Mouse (Mus musculus) MN1 (cell line): ENCODE measurements at regions not wholly inside any gene's neighbourhood (a gene's known extent, or its start where the extent isn't known, plus 50 kb on each side); places are given as distances from the start of the nearest gene placed in this dataset.

ENCODE experiments used
- DNase-seq: peaks from one replicate; pipeline ENCODE4 v3.0.0-alpha.2; 2016; ENCODE audit warnings: low spot score

DNA sequence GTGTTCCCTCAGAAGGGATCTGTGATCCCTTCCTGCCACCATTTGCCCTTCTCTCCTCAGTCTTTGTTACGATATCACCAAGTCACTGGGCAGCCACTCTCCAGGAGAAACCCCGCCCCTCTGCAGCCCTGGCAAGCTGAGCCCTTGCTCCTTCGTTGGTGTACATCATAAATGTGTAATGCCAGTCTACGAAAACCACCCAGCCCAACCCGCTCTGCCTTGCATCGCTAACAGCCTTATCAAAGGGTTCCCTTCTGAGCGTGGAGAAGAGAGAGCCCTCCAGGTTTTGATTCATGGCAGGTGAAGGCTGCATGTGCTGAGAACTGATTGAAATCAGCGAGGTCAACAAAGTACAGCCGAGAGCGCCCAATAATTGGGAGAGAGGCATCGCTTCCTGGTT is 90.5 kb upstream of the Cadm1 start:
- peak; percentile 76 for DNase-seq

DNA sequence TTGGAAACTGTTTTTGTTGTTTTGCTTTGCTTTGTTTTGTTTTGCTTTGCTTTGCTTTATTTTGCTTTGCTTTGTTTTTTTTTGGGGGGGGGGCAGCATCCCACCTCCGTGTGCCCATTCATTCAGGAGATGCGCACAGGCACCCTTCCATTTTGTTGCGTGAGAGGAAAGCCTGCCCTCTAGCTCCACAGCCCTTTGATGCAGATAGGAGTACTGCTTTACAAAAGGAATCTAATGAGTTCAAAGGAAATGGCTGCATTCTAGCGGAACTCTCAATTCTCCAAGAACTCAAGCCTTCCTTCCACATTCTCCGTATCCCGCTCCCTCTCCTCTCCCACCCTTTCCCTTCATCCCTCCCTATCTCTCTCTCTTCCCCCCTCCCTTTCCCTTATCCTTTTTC is 89.8 kb upstream of the Cadm1 start:
- DNase-seq: peak; percentile 64

DNA sequence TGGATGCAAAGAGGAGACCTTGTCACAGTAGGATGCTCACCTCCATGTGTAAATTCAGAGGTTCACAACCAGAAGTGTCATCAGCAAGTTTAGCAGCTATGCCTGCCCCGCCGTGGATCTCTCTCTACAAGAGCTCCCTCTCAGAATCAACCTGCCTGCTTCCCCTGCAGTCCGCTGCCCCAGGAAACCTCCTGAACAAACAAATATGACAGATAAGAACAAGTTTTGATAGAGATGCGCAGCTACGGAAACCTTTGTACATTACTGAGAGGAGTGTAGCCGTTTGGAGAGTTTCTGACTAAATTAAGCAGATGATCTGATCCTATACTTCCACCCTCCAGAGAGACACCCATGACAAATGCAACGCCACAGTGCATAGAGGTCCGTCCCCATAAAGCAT is 88.8 kb upstream of the Cadm1 start:
- no peak for DNase-seq

DNA sequence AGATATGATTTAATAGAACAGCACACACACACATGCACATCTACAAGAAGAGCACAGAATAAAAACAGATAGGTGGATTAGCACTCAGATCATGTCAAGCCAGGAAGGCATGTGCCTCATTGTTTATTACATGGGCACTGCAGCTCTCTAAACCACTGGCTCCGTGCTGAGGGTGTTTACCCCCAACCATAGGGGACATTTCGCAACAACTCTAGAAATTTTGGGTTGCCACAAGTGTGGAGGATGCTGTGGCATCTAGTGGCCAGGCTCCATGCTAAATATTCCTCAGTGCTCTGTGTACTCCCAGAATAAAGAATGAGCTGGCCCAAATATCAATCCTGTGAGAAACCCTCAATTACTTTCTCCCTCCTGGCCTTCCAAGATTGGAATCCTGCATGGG is 85.8 kb upstream of the Cadm1 start:
- DNase-seq: no peak

DNA sequence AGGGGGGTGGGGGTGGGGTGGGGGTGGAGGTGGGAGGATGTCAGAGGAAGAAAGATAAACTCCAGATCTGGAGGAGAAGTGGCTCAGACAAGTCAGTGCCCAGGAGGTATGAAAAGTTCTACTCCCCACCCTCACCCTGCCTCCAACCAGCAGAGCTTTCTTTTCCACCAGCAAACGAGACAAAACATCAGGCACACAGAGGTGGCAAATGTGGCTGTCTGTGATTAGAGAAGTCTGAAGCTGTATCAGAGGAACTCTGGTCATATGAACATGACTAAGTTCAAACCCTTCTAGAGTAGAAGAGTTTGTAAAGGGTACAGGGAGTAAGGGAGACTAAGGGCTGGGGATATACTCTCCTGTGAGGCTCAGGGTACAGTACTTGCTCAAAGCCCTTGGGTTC is 85.2 kb upstream of the Cadm1 start:
- DNase-seq: no peak

DNA sequence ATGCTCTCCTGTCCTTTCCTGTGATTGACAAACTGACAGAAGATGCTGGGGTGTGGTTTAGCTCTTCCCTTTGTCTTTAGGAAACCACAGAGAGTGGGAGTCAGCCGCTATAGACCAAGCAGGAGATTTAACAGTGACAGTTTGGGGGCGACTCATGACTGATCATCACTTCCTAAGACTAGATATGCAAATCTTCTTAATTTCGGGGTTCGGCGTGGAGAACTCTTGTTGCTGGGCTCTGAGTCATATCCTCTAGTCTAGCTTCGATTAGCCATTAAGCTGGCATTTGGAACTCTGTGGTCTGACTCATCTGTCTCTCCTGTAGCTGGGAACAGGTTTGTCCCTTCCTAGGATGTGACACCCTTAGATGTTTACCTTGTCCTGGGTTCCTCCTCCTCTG is 84.6 kb upstream of the Cadm1 start:
- DNase-seq: no peak

GRCm38 (mm10) chr9:47452752-47453151 is 77.2 kb upstream of the Cadm1 start:
- no peak for DNase-seq

DNA sequence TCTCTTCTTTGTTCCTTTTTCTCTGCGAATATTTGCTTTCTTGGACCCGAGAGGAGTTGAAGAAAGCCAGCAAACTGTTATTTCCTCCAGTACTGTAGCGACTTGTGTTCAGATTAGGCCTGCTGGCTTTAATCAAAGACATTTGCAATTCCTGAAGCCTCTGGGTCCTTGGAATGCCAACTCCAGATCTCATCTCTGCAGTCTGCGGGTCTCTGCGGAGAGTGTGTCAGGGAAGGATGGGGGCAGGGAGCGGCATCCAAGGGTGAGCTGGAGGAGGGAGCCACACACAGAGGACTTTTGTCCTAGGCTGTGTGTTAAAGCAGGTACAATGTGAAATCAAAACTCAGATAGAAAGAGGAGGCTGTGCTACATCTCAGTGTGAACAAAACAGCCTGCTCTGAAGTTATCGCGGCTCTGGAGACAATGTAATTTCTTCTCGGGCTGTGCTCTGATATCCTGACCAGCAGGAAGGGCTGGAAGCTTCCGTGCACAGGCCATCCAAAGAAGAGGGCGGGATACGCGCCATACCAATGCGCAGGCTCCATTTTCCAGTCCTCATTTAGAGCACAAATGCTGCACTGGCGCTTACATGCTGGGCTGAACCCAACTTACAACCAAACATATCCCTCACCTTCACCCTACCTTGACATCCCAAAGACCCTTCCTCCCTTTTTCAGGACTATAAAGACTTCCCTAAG is 71.1 kb upstream of the Cadm1 start:
- no peak for DNase-seq

- no peak for DNase-seq
Measured at GRCm38 (mm10) chr9:47459461-47460049, 70.4 kb upstream of the Cadm1 start.

DNA sequence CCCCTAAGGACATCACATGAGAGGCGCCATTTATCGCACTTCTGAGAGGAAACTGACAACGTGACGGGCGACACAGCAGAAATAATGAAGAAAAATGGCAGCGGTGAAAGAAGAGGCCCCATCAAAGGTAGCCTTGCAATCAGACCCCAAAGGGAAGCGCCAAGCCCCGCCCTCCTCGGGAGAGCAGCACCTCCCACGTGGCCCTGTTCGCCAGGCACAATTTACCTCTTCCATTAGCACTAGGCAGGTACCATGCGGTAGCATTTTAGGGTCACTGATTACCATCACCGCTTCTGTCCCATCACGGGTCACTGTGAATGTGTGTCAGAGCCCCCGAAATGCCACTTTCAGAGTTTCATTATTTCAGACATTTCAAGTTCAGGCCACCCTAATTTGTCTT is 69.7 kb upstream of the Cadm1 start:
- no peak for DNase-seq

GRCm38 (mm10) chr9:47461915-47462314 is 68.1 kb upstream of the Cadm1 start:
- no peak for DNase-seq

- no peak for DNase-seq
Measured at GRCm38 (mm10) chr9:47466767-47467166, 63.2 kb upstream of the Cadm1 start.

DNA sequence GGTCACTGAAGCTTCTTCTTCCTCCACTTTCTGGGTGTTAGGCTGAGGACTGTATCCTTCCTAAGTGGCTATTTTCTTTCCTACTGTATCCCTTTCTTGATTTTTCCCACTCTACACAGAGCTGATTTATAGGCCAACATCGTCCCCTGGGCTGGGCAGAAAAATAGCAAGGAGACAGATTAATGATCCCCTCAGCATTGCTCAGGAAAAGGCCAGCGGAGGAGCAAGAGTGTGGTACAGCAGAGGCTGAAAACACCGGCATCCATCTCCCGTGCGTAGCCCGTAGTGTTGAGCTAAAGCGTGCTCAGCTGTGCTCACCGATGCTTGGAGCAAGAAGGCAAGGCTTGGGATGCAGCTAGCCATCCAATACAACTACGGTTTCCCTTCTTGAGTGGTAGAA is 62.2 kb upstream of the Cadm1 start:
- no peak for DNase-seq

DNA sequence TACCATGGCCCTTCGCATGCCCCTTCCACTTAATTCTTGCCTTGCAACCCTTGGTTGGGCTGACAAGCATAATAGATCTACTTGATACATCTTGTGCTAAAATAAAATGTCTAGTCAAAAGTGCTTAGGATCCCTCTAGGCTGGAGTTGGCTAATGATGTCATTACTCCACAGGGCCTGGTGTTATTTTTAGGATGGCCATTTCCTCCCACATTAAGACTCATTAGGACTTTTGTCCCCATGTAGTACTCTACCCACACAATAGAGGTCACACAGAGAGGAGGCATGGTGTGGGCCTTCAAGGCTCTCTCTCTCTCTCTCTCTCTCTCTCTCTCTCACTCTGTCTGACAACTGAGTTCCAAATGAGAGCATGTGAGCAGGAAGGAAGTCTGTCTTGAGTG is 60.4 kb upstream of the Cadm1 start:
- DNase-seq: no peak

DNA sequence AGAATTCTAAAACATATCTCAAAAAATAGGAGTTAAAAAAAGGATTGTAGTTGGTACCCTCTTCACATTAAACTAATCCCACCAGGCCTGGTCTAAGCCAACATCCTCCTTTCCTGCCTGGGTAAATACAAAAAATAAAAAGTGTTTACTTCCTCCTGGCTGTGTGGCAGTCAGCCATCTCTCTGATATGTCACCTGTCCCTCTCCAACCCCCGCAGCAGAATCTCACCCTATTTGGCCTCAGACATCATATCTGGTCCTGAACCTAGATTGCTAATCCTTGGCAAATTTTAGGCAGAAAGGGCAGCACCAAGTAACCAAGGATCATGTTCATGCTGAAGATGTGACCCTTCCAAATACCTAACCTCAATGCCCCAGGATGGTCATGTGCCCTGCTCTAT is 59.2 kb upstream of the Cadm1 start:
- DNase-seq: no peak

DNA sequence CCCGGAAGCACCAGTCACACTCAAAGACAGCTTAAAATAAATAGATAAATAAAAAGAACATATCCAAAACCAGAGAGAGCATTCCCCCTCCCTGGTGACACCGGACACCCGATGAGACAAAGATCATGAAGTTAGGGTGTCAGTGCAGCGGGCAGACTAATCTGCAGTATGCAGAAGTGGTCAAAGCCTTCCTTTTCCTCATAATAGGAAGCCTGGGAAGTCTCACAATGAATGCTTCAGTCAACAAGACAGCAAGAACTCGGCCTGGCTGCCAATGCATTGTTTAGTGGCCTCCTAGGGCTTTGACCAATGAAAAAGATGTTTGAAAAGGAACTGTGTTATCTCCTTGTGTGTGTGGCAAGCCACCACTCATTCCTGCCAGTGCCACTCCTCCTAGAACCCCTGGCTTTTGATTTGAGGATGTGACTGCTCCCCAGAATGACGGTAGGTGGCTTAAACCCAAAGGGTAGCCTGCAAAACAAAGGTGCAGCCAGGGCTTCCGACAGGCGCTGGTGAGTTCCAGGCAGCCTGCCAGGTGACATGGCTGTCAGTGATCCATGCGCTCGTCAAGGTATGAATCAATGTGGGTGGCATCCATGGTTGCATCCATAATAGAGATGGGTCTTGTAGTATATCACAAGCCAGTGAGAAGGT is 58.1 kb upstream of the Cadm1 start:
- peak; percentile 16 for DNase-seq

GRCm38 (mm10) chr9:47473776-47474365 is 56.1 kb upstream of the Cadm1 start:
- no peak for DNase-seq

DNA sequence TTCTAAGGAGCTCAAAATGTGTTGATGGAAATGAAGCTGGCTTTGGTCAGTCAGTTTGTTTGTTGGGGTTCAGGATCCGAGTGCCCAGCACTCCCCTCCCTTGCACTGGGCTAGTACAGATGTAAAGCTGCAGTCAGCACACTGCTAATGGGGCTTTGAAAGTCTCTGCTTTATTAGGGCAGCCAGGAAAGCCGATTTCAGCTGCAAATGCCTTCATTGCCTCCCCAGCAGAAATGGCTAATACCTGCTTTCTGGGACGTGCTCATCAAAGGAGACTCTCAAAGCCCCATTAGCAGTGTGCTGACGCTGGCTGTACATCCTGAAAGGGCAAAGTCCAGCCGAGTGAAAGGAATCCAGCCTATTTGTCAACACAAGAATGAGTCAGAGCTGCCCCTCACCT is 55.2 kb upstream of the Cadm1 start:
- DNase-seq: no peak

- no peak for DNase-seq
Measured at GRCm38 (mm10) chr9:47477889-47478288, 52.1 kb upstream of the Cadm1 start.
